Comparison of ENCODE assay signal across 7 mouse cellular contexts in genomic region chr4:123407792-123408191, GRCm38 (mm10).
A peak's percentile ranks its signal among the peaks of the same experiment; 100 is the strongest.
DNase-seq lines count a peak whose midpoint lies in the region; ATAC-seq lines count a peak whose summit lies in the region.

No protein-coding gene starts in this region.

- ATAC-seq in liver, embryonic 13.5 days (ENCODE audit: low read depth): no peak
- no peak for ATAC-seq in forebrain, embryonic 15.5 days (replicated peaks)
- no peak for ATAC-seq in limb, embryonic 12.5 days (ENCODE audit: insufficient number of reproducible peaks, insufficient read depth, low FRiP score, low TSS enrichment, low read depth)
- ATAC-seq in neural tube, embryonic 15.5 days (ENCODE audit: low FRiP score): no peak

- 0 out of 2 replicates have a peak overlapping the region, but pooled peaks have one; percentile 3 for H3K4me2 ChIP-seq in liver, embryonic 13.5 days
- H3K4me2 ChIP-seq in forebrain, embryonic 15.5 days (replicated peaks): peak overlapping the region; percentile 12; the same call in 1 of the 2 replicates
- peak overlapping the region; percentile 57 for H3K4me2 ChIP-seq in limb, embryonic 12.5 days
- H3K4me2 ChIP-seq in neural tube, embryonic 15.5 days: peak overlapping the region; percentile 41

- H3K4me1 ChIP-seq in liver, embryonic 13.5 days (replicated peaks): peaks cover 73% of the 10 kb centered on the region
- H3K4me1 ChIP-seq in forebrain, embryonic 15.5 days: peaks cover 86% of the 10 kb centered on the region
- H3K4me1 ChIP-seq in limb, embryonic 12.5 days (replicated peaks): peaks cover 76% of the 10 kb centered on the region
- peaks cover 80% of the 10 kb centered on the region for H3K4me1 ChIP-seq in neural tube, embryonic 15.5 days

- DNase-seq in liver, embryonic 13.5 days: no peak
- DNase-seq in liver: no peak
- no peak for DNase-seq in urinary bladder, postnatal 36 days (ENCODE audit: low spot score in 2 of 2)
- no peak for DNase-seq in frontal cortex, postnatal 10 days (ENCODE audit: low spot score in 2 of 2)

- 65% methylated on average over 6 of the region's 6 CpGs for WGBS in liver, embryonic 13.5 days (ENCODE audit: insufficient replicate concordance)
- 70% methylated on average over 6 of the region's 6 CpGs for WGBS in forebrain, embryonic 15.5 days
- WGBS in limb, embryonic 12.5 days: 85% methylated on average over 6 of the region's 6 CpGs
- WGBS in neural tube, embryonic 15.5 days: 48% methylated on average over 6 of the region's 6 CpGs

- no peak overlapping the region for H3K9ac ChIP-seq in liver, embryonic 13.5 days
- no peak overlapping the region; the same call in 1 of the 2 replicates for H3K9ac ChIP-seq in forebrain, embryonic 15.5 days (replicated peaks)
- H3K9ac ChIP-seq in limb, embryonic 12.5 days (replicated peaks): no peak overlapping the region; the same call in 1 of the 2 replicates
- 0 out of 2 replicates have a peak overlapping the region, but pooled peaks have one; percentile 7 for H3K9ac ChIP-seq in neural tube, embryonic 15.5 days (replicated peaks)

- H3K36me3 ChIP-seq in liver, embryonic 13.5 days: peaks cover 20% of the 10 kb centered on the region
- no peaks in the 10 kb centered on the region for H3K36me3 ChIP-seq in forebrain, embryonic 15.5 days
- peaks cover 29% of the 10 kb centered on the region for H3K36me3 ChIP-seq in limb, embryonic 12.5 days
- no peaks in the 10 kb centered on the region for H3K36me3 ChIP-seq in neural tube, embryonic 15.5 days

- H3K27me3 ChIP-seq in liver, embryonic 13.5 days: no peaks in the 10 kb centered on the region
- H3K27me3 ChIP-seq in forebrain, embryonic 15.5 days: no peaks in the 10 kb centered on the region
- H3K27me3 ChIP-seq in limb, embryonic 12.5 days: no peaks in the 10 kb centered on the region
- no peaks in the 10 kb centered on the region for H3K27me3 ChIP-seq in neural tube, embryonic 15.5 days (replicated peaks)

- no peak overlapping the region for H3K4me3 ChIP-seq in liver, embryonic 13.5 days (replicated peaks)
- no peak overlapping the region for H3K4me3 ChIP-seq in forebrain, embryonic 15.5 days
- 0 out of 2 replicates have a peak overlapping the region, but pooled peaks have one; percentile 8 for H3K4me3 ChIP-seq in limb, embryonic 12.5 days (replicated peaks)
- 0 out of 2 replicates have a peak overlapping the region, but pooled peaks have one; percentile 3 for H3K4me3 ChIP-seq in neural tube, embryonic 15.5 days (replicated peaks)

- H3K27ac ChIP-seq in liver, embryonic 13.5 days: no peak overlapping the region
- peak overlapping the region; percentile 31; the same call in 1 of the 2 replicates for H3K27ac ChIP-seq in forebrain, embryonic 15.5 days (replicated peaks)
- H3K27ac ChIP-seq in limb, embryonic 12.5 days: no peak overlapping the region
- H3K27ac ChIP-seq in neural tube, embryonic 15.5 days (replicated peaks): peak overlapping the region; percentile 48

- no peaks in the 10 kb centered on the region for H3K9me3 ChIP-seq in liver, embryonic 13.5 days (replicated peaks)
- H3K9me3 ChIP-seq in forebrain, embryonic 15.5 days: no peaks in the 10 kb centered on the region
- no peaks in the 10 kb centered on the region for H3K9me3 ChIP-seq in limb, embryonic 12.5 days
- H3K9me3 ChIP-seq in neural tube, embryonic 15.5 days (replicated peaks): no peaks in the 10 kb centered on the region

Comparison
In these comparisons a context has a peak if more than half of its experiments do, and no peak if none do; other contexts are left out.
1. H3K27ac ChIP-seq: peak in forebrain, embryonic 15.5 days (single experiment) and neural tube, embryonic 15.5 days (single experiment); none in liver, embryonic 13.5 days (single experiment) and limb, embryonic 12.5 days (single experiment).
2. H3K4me2 ChIP-seq: peak in every context shown above with its lines; median percentile 57 in limb, embryonic 12.5 days; 41 in neural tube, embryonic 15.5 days; 12 in forebrain, embryonic 15.5 days; 3 in liver, embryonic 13.5 days.
3. H3K4me3 ChIP-seq: peak in limb, embryonic 12.5 days (single experiment) and neural tube, embryonic 15.5 days (single experiment); none in liver, embryonic 13.5 days (single experiment) and forebrain, embryonic 15.5 days (single experiment).